Mouse (Mus musculus) heart, postnatal 4 days (tissue): ENCODE results near the gene Noxa1. TPM values are rescaled to one million over a fixed set of nuclear protein-coding genes. Genes with fewer than 3 reads are reported as not detected.

Source experiments
- DNase-seq: peaks from one replicate; pipeline ENCODE4 v3.0.0; 2021
- total RNA-seq, 2 experiments: library from RNA; stranded (reverse); gene quantifications; 2 replicates each; pipeline ENCODE4 v1.2.3; 2021

The Noxa1 gene
- total RNA-seq, 2 experiments from 2014 or later = not detected

DNA sequence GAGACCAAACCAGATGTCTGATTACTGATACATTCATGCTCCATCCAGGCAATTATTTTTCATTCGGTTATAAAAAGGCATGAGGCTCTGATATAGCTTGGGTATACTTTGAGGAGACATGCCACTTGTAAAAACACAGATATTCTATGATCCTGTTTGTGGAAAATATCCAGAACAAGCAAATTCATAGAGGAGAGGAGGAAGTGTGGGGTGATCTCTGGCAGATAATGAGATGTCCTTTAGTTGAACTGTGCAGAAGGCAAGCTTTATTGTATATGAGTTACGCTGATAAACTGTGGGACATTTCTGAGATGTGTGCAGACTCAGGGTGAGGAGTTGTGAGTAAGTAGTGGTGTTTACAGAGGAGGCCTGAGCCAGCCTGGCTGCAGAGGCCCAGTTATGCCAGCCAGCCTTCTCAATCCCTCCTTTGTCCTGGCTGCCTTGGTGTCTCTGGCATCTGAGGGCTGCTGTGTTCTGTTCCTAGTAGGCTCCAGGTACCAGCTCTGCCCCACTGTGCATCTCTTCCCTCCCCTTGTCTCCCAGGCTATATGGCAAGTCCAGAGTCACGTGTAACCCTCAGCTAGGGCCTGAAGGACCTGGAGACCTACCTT is 3.2 kb upstream of the Noxa1 start:
- no peak for DNase-seq

DNA sequence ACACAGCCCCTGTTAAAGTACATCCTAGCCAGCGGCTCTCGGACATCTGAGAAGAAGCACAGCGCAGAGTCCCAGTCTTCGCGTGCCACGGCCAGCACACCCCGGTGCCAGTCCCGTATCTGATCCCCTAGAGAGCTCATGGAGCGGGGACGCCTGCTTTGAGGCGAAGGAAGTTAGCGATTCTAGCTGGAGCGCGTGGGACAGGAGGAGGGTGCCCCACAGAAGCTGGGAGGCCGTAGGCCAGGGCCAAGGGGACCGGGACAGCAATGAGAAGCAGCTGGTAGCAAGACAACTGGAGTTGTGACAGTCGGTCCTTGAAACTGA is 202 bp downstream of the Noxa1 start:
- DNase-seq = no peak

DNA sequence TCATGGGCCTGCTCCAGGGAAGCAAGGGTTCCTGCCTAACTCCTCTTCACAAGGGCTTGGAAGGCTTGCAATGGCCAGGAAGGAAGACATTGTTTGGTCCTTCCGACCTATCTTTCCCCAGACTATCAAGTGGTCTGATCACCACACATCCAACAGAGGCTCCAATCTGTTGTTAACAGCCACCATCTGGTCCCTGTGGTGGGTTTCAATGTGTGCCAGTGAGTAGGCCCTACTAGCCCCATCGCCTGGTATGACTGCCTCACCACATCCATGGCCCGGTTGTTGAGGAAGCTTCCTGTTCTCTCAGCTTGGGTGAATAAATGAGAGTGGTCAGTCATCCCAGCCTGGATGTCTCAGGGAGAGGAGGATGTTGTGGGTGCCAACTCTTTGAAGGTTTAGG is 6.3 kb downstream of the Noxa1 start:
- no peak for DNase-seq

DNA sequence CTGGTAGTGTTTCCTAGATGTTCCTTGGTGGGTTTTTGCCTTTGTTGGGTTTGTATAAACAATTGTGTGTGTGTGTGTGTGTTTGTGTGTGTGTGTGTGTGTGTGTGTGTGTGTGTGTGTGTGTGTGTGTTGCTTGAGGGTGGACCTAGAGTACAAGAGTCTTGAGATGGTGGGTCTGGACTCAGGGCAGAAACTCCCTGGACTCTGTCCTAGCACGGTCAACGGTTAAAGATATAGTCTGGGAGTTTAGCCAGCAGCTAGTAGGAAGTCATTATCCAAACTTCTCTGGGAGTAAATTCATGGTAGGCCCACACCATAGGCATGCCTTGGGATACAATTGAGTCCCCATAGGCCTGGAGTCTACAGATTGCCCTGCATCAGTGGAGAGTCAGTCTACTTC is 7.1 kb downstream of the Noxa1 start:
- DNase-seq = no peak

DNA sequence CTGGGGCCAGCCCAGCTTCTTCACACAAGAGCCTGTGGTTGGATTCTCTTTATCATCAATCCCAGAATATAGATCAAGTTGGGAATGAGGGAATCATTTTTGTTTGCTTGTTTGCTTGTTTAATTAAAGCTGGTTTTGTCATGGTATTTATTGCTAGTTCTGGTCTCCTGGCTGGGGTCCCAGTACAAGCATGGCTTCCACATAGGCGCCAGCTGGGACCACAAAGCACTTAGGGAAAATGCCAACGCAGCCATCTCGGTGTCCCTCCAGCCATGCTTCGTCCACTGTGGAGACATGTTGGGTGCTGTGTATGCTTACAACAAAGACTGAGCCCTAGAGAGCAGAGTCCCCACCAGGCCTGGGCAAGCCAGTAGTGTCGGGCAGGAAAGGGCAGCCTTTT is 9.4 kb downstream of the Noxa1 start:
- no peak for DNase-seq

DNA sequence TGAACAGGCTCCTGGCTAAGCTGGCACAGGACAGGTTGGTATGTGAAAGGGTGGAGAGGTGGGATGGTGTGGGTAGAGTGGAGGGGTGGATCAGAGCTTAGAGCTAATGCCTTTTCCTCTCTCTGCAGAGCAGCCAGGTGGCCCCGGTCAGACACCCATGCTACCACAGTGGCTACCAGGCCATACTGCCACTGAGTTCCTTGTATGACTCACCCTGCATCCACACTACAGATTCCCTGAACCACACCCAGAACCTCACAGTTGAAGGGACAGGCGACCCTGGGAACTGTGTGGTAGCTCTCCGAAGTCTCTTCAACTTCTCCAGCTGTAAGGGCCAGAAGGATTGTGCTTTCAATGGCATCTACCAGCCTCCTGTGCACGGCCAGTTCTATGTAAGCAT is 11.3 kb downstream of the Noxa1 start:
- DNase-seq = no peak

DNA sequence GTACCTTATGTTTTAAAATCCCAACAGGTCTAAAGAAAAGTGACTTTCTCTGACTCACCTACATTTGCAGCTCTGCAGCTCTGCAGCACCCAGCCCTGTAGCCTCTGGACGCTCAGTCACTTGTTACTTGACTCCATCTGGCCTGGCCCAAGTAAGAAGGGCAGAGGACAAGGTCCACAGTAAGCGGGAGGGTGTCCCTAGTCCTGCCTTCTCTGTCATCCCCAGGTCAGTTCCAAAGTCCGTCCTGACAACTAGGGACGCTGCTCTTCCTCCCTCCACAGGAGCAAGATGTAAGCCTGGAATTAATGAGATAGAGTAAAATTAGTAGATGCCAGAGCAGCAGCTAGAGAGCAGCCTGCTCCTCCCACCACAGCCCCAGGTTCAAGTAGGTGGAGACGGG is 14.9 kb downstream of the Noxa1 start, which contains the start of gene Entpd8:
Gene Entpd8, plus strand, starts transcription at position 229 of the 400 bp plus-strand sequence.
- DNase-seq = no peak

DNA sequence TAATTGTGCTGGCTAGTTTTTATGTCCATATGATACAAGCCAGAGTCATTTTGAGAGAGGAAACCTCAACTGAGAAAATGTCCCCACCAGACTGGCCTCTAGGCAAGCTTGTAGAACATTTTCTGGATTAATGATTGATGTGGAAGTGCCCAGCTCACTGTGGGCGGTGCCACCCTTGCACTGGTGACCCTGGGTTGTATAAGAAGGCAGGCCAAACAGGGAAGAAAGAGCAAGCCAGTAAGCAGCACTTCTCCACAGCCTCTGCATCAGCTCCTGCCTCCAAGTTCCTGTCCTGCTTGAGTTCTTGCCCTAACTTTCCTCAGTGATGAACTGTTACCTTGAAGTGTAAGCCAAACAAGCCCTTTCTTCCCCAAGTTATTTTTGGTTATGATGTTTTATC is 16.0 kb downstream of the Noxa1 start:
- DNase-seq = no peak

DNA sequence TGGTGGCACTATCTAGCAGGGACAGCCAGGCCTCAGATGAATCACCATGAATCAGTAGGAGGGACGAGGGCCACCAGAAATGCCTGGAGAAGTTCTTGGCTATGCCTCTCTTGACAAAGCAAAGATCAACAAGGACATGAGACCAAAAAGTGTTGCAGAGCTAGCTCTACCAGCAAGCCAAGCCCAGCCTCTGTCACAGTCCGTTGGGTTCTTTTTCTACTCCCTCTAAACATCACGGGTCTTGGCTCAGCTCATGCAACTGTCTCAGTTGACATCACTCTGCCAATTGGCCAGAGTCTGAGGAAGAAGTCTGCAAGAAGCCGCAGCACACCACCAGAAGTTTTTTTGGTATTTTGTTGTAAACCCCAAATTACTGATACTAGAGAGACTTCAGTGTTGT is 19.4 kb downstream of the Noxa1 start:
- no peak for DNase-seq

DNA sequence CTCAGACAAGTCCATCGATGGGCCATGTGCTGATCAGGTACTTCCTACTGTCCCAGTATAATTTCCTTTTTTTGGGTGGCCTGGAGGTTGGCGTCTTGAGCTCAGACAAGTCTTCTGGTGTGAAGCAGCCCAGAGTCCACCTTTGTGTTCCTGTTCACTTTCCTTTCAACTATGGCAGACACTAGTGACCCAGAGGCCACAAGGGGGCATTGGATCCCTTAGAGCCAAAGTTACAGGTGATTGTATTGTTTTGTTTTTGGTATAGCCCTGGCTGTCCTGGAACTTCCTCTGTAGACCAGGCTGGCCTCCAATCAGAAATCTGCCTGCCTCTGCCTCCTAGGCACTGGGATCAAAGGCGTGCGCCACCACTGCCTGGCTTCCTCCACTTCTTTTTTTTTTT is 22.6 kb downstream of the Noxa1 start:
- DNase-seq = no peak

DNA sequence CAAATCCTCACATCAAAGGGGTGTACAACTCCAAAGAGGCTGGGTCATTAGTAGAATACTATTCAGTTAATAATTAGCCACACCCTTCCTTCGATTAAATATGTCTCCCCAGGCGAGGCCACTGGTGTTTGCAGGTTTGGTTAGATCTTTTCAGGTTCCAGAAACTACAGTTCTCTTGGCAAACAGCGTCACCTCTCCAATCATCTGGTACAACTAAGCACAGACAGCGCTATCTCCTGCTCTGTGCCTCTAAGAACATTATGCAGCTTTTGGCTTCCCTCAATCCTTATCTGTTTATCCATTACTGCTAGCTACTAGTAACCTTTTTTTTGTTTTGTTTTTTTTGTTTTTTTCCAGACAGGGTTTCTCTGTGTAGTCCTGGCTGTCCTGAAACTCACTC is 25.4 kb downstream of the Noxa1 start:
- DNase-seq = no peak

DNA sequence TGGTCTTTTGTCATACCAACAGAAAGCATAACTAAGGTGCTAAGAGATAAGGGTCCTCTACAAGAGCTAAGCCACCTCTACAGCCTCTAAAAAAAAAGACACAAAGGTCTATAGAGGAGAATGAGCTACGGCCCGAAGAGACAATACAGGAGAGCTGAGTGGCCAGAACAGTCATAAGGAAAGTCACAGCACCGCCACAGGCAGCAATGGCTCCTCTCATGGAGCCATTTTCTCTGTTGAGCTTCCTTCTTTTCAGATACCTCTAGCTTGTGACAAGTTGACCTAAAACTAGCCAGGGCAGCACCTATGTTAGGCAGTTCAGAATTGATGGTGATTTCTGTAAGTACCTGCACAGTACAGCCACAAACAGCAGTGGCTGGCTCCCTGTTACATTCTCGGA is 28.4 kb downstream of the Noxa1 start:
- no peak for DNase-seq

DNA sequence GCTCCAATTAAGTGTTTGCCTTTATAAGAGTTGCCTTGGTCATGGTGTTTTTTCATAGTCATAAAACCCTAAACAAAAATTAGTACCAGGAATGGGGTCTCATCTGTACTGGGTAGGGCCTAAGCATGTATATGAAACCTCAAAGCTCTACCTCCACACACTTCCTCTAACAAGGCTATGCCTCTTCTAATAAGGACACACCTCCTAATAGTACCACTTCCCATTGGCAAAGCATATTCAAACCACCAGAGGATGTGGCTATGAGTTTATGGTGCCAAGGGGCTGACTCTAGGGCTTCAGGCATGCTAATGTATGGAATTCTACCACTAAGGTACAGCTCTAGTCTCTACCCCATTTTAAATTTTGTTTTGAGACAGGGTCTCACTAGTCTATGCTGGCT is 29.4 kb downstream of the Noxa1 start:
- no peak for DNase-seq

DNA sequence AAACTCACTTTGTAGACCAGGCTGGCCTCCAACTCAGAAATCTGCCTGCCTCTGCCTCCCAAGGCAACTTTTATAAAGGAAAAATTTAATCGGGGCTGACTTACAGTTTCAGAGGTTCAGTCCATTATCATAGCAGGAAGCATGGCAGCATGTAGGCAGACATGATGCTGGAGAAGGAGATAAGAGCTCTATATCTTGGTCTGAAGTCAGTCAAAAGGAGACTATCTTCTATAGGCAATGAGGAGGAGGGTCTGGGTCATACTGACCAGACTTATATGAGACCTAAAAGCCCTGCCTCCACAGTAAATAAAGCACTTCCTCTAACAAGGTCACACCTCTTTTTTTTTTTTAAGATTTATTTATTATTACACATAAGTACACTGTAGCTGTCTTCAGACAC is 30.7 kb downstream of the Noxa1 start:
- no peak for DNase-seq

DNA sequence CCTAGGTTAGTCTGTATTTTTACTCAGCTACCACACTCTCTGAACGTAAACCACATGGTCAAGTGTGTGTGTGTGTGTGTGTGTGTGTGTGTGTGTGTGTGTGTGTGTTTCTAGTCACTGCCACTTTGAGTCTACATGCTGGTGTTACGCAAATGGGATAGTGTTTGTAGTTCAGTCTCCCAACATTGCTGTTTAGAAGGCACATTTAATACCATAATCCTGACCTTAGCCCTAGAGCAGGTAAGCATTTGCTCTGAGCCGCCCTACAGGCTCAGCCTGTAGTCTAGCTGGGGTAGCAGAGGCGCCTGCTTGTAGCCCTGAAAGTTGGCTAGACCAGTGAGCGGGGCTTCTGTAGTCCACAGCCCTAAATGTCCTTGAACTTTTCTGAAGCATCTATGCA is 31.4 kb downstream of the Noxa1 start:
- DNase-seq = no peak

DNA sequence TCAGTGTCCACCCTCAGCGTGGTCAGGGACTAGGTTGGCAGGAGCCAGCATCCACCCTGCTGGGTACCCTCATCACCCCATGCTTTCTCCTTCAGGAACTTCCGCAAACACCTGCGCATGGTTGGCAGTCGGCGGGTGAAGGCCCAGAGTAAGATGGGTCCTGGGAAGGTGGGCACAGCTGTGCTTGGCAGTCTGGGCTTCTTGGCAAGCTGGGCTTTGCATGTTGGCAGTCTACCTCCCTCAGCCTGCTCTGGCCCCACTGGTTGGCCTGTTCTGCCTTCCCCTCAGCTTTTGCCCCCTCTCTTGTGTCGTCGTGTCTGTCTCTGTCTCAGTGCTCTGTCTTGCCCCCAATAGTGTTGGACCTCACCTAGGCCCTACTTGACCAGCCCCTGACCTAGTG is 36.0 kb downstream of the Noxa1 start:
- no peak for DNase-seq

DNA sequence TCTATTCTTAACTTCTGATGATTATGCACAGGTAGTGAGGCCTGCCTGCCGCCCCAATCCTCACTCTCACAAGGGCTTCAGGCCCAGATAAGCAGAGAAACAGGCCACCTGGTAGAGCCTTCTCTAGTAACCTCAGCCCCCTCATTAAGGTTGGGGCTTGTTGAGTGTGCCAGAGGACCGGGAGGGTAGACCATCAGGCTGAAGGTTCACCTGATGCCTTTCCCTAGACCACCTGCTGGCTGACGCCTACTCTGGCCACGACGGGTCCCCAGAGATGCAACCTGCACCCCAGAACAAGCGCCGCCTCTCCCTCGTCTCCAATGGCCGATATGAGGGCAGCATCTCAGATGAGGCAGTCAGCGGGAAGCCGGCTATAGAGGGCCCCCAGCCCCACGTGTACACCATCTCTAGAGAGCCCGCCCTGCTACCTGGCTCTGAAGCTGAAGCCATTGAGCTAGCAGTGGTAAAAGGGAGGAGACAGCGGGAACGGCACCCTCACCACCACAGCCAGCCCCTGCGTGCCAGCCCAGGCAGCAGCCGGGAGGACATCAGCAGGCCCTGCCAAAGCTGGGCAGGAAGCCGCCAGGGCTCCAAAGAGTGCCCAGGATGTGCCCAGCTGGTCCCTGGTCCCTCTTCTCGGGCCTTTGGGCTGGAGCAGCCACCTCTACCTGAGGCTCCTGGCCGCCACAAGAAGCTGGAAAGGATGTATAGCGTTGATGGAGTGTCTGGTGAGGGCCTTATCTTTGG is 39.4 kb downstream of the Noxa1 start:
- DNase-seq = no peak

DNA sequence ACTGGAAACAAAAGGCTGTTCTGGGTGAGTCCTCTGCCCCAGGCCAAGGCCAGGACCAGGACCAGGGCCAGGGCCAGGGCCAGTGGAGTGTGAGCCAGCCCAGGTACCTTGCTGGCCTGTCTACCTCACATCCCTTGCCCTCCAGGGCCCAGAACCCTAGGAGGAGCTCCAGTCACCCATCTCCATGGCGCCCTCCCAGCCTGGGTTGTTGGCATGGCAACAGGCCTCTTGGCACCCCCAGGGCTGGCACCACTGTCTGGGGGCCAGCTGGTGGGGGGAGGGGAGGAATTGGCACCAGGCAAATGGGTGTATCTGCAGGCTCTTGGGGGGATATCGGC is 39.9 kb downstream of the Noxa1 start:
- DNase-seq = peak; percentile 33

DNA sequence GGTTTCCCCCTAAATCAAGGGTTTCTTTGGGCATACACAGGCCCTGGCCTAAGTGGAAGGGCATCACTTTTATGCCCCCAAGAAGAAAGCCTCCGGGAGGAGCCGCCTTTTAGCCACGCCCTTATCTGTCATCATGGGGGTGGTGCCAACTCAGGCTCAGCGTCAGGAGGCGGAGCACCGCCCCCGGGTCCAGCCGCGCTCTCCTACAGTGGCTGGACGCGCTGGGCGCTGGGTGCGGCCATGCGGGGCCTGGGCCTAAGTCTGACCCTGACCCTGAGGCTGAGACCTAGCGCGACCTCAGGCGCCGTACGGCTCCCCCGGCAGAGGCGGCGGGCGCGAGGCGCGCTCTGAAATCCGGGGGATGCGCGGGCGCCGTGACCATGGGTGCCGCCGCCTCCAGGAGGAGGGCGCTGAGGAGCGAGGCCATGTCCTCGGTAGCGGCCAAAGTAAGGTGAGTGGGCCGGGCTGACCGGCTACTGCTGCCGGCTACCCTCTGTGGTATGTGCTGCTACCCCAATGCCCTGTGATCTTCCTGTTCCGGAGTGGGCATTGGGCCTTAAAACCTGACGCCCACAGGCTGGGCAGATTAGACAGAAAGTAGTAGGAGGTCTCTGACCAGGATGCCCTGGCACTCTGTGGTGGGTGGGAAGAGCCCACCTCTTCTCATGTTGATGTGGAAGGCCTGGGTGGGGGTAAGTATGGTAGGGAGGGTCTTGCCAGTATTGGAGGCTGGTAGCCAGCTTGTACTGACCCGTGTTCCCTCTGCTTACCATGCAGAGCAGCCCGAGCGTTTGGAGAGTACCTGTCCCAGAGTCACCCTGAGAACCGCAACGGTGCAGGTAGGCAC is 40.5 kb downstream of the Noxa1 start, which contains the start of gene Nsmf:
Gene Nsmf, plus strand, starts transcription at position 135 of the 847 bp plus-strand sequence.
- peak; percentile 92 for DNase-seq

DNA sequence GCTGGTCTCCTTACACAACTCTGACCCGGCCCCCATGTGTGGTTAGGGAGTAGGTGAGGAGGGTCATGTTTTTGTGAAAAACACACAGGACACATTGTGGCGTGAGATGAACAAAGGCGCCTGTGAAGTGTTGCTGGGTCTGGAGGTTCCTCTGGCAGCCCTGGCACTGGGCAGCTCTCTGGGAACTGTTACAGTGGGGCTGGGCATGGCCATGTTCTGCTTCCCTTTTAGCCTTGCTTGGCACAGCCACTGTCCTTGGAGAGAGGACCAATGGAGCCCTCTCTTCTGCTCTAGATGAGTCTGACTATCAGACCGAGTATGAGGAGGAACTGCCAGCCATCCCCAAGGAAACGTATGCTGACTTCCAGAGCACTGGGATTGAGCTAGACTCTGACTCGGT is 41.8 kb downstream of the Noxa1 start:
- no peak for DNase-seq

DNA sequence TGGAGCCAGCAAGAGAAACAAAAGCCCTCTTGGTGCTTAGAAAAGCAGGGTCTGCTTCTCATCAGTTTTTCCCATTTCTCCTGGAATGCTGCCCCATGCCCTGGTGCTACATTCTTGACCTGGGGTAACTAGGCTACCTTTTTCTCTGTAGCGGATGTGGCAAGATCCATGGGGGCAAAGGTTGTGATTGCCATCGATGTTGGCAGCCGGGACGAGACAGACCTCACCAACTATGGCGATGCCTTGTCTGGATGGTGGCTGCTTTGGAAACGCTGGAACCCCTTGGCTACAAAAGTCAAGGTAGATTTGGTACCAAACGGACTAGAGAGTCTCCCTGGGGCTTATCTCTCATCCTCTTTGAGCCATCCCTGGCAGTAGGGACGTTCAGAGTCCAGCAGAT is 43.5 kb downstream of the Noxa1 start:
- no peak for DNase-seq

DNA sequence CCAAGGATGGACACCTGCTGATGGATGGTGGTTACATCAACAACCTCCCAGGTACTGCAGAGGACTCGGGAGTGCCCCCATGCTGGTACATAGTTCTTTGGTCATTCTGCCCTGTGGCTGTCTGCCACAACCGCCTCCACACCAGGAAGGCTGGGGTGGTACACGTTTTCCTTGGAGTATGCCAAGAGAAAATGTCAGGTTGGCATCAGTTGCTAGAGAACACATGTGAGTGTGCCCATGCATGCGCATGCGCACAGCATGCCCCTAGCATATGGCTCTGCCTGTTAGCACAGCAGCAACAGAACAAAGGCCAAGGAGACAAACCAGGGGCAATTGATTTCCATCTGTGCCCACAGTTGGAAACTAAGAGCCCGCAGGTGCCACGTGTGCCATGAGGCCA is 44.0 kb downstream of the Noxa1 start:
- DNase-seq = no peak

DNA sequence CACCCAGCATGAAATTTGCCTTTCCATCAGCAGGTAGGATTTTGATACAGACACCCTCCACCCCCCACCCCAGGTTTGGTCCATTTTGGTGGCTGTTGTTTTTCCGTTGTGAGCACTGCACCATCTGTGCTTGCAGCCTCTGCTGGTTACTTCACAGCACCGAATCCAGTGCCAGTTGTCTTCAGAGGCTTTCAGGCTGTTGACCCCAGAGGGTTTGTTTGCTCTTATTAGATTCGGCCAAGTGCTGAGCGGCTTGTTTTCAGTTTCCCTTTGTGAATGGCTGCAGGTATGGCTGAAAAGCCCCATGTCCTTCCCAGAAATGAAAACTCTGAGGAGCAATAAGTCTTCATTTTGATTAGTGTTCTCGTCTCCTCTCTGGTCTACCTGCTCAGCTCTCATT is 54.9 kb downstream of the Noxa1 start:
- no peak for DNase-seq
